Mouse (Mus musculus) small intestine, adult 2 months (tissue): ENCODE measurements around the gene Lrrfip1.

ENCODE experiments used
- CTCF ChIP-seq: fragments of 200-500 bp; IDR thresholded peaks from 2 replicates; pipeline ENCODE4 v1.5.1; 2012; ENCODE audit warnings: low read depth, mild to moderate bottlenecking, control low read depth, inconsistent platforms, low read length, moderate library complexity, mixed read lengths; ENCODE audit not compliant: insufficient replicate concordance, insufficient read length; ENCODE audit errors: extremely low read depth
- POLR2A ChIP-seq: fragments of 200-500 bp; IDR thresholded peaks from 2 replicates; pipeline ENCODE4 v1.6.1; 2012; ENCODE audit warnings: low read depth, mild to moderate bottlenecking, control low read depth, inconsistent platforms, low read length, moderate library complexity

DNA sequence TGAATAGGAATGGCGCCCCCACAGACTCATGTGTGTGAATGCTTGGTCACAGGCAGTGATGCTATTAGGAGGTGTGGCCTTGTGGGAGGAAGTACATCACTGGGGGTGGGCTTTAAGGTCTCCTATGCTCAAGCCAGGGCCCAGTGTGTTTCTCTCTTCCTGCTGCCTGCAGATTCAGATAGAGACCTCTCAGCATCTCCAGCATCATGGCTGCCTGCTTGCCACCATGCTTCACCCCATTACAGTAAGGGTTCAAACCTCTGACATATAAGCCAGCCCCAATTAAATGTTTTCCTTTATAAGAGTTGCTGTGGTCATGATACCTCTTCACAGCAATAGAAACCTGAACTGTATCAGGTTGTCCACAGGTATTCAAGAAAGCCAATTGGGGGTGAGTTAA lies 2.6 kb upstream of the Lrrfip1 start:
- TF ChIP-seq CTCF (no peak), POLR2A (no peak)
